Mouse (Mus musculus): ENCODE data around the gene Lmx1b.

DNA sequence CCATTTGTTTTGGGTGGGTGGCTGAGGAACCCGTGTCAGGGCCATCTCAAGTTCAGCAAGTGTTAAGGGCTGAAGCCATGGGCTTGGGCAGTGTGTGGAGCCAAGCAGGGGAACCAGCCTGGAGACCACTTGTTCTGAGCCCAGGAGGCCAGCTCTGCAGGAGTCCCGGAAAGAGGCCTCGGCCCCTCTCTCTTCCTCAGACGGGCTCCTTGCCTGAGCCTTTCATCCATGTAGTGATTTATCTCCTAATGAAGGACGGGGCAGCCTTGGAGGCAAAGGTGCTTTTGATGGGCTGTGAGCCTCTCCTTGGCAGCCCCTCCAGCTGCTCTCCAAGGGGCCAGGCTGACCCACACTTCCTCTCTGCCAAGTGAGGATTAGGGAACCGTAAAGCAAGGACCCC lies 42.8 kb upstream of the Lmx1b start:
- TF ChIP-seq POLR2A (IDR thresholded peaks at IDR 0.05; ENCODE audit: insufficient read length, low read depth), result no peak
- no peak for TF ChIP-seq MAX (IDR thresholded peaks at IDR 0.05; ENCODE audit: low read depth)
- TF ChIP-seq USF1 (IDR thresholded peaks at IDR 0.05; ENCODE audit: low read depth), result no peak
- TF ChIP-seq TCF12 (IDR thresholded peaks at IDR 0.05; ENCODE audit: insufficient read depth, poor library complexity, severe bottlenecking), result no peak
- no peak for TF ChIP-seq E2F4 (IDR thresholded peaks at IDR 0.05; ENCODE audit: insufficient read depth)
- no peak for TF ChIP-seq CEBPB (IDR thresholded peaks at IDR 0.05; ENCODE audit: insufficient read depth, poor library complexity, severe bottlenecking)
- no peak for TF ChIP-seq SRF (IDR thresholded peaks at IDR 0.05; ENCODE audit: control insufficient read depth, insufficient read length, low read depth)
- no peak for TF ChIP-seq MYOG (IDR thresholded peaks at IDR 0.05; ENCODE audit: control insufficient read depth in 1 of 3, insufficient read depth in 1 of 3, insufficient read length in 2 of 3, low read depth in 2 of 3)
- no peak for TF ChIP-seq MYOD1 (IDR thresholded peaks at IDR 0.05; ENCODE audit: control insufficient read depth in 1 of 3, insufficient read length in 2 of 3, low read depth in 2 of 3)
- no peak for TF ChIP-seq POLR2AphosphoS2 (IDR thresholded peaks at IDR 0.05; ENCODE audit: insufficient read length, low read depth)
- no peak for TF ChIP-seq REST (IDR thresholded peaks at IDR 0.05; ENCODE audit: insufficient read depth, insufficient read length)

Measured in myocyte (in vitro differentiated cells).